Mouse (Mus musculus) lung, embryonic 15.5 days (tissue): Measurements from ENCODE around the gene A730015C16Rik. TPM values are rescaled to one million over a fixed set of nuclear protein-coding genes. Genes with fewer than 3 reads are reported as not detected.
A peak's percentile ranks its signal among the peaks of the same experiment; 100 is the strongest.

ENCODE experiments used
- ATAC-seq: fragments of 200-750 bp; cut with Nextera tagmentation; 2 replicates; pipeline ENCODE4 v1.8.0; 2017; ENCODE audit warnings: moderate number of reproducible peaks, borderline replicate concordance; ENCODE audit not compliant: low FRiP score, low TSS enrichment; ENCODE audit errors: extremely low read depth
- H3K27ac ChIP-seq: fragments of 300-500 bp; sonication (generic); 2 replicates; pipeline ENCODE4 v1.5.1; 2015; ENCODE audit warnings: moderate library complexity, mild to moderate bottlenecking, inconsistent platforms
- H3K27me3 ChIP-seq: fragments of 300-500 bp; sonication (generic); 2 replicates; pipeline ENCODE4 v1.6.1; 2015; ENCODE audit warnings: inconsistent platforms
- H3K36me3 ChIP-seq: fragments of 300-500 bp; sonication (generic); 2 replicates; pipeline ENCODE4 v1.6.1; 2015; ENCODE audit warnings: inconsistent platforms
- H3K4me1 ChIP-seq: fragments of 300-500 bp; sonication (generic); 2 replicates; pipeline ENCODE4 v1.6.1; 2015; ENCODE audit warnings: inconsistent platforms
- H3K4me2 ChIP-seq: fragments of 300-500 bp; sonication (generic); 2 replicates; pipeline ENCODE4 v1.6.1; 2015; ENCODE audit warnings: inconsistent platforms, mild to moderate bottlenecking, moderate library complexity
- H3K4me3 ChIP-seq: fragments of 300-500 bp; sonication (generic); 2 replicates; pipeline ENCODE4 v1.5.1; 2015; ENCODE audit warnings: mild to moderate bottlenecking, inconsistent platforms
- H3K9ac ChIP-seq: fragments of 300-500 bp; sonication (generic); 2 replicates; pipeline ENCODE4 v1.6.1; 2015; ENCODE audit warnings: inconsistent platforms
- H3K9me3 ChIP-seq: fragments of 300-500 bp; sonication (generic); 2 replicates; pipeline ENCODE4 v1.6.1; 2016; ENCODE audit warnings: inconsistent platforms
- WGBS: fragments of 180-500 bp; shearing (Covaris S2); methylation state at CpG from one replicate; pipeline ENCODE4 v1.1.7; 2015; 5-methylcytosine and 5-hydroxymethylcytosine counted together
- polyA plus RNA-seq: library from polyadenylated mRNA; unstranded; fragments of >200 nt; fragmentation: Nextera tagmentation; extraction: Ambion mirVana; gene quantifications from 2 replicates; pipeline ENCODE4 v1.2.1, GENCODE M21; 2015

The A730015C16Rik gene
- polyA plus RNA-seq, 1 experiment from 2014 or later = 2.3 TPM

- Histone ChIP-seq H3K4me3 (no peak overlapping the region), H3K27me3 (no peaks in the 10 kb centered on the region), H3K4me2 (peak overlapping the region; percentile 6; the same call in 1 of the 2 replicates), H3K36me3 (0 out of 2 replicates have a peak, but pooled peaks cover 5% of the 10 kb centered on the region), H3K9me3 (no peaks in the 10 kb centered on the region), H3K9ac (no peak overlapping the region), H3K4me1 (peaks cover 37% of the 10 kb centered on the region), H3K27ac (peak overlapping the region; percentile 95)
- WGBS = 34% methylated on average over 5 of the region's 5 CpGs
- peak; percentile 71; the same call in 1 of the 2 replicates for ATAC-seq
Measured at GRCm38 (mm10) chr4:108845824-108846569, 2.4 kb downstream of the A730015C16Rik start.

GRCm38 (mm10) chr4:108843336-108843735 is 5.1 kb downstream of the A730015C16Rik start:
- no peak overlapping the region for H3K4me3 ChIP-seq
- H3K36me3 ChIP-seq = no peaks in the 10 kb centered on the region
- no peak for ATAC-seq
- no peak overlapping the region for H3K4me2 ChIP-seq
- H3K27me3 ChIP-seq = no peaks in the 10 kb centered on the region
- H3K4me1 ChIP-seq = peaks cover 22% of the 10 kb centered on the region
- H3K27ac ChIP-seq = no peak overlapping the region
- no peaks in the 10 kb centered on the region for H3K9me3 ChIP-seq
- H3K9ac ChIP-seq = no peak overlapping the region

GRCm38 (mm10) chr4:108841920-108842578 is 6.4 kb downstream of the A730015C16Rik start:
- ATAC-seq = no peak
- H3K27ac ChIP-seq = no peak overlapping the region

GRCm38 (mm10) chr4:108838031-108838430 is 10.4 kb downstream of the A730015C16Rik start:
- H3K4me2 ChIP-seq = no peak overlapping the region
- no peaks in the 10 kb centered on the region for H3K9me3 ChIP-seq
- 67% methylated on average over 4 of the region's 4 CpGs for WGBS
- no peak overlapping the region for H3K4me3 ChIP-seq
- no peak for ATAC-seq
- no peaks in the 10 kb centered on the region for H3K27me3 ChIP-seq
- H3K36me3 ChIP-seq = no peaks in the 10 kb centered on the region
- no peak overlapping the region for H3K9ac ChIP-seq
- no peak overlapping the region for H3K27ac ChIP-seq
- peaks cover 24% of the 10 kb centered on the region for H3K4me1 ChIP-seq

More at GRCm38 (mm10) chr4:108841920-108842578, 6.4 kb downstream of the A730015C16Rik start:
- Histone ChIP-seq H3K27me3 (no peaks in the 10 kb centered on the region), H3K4me3 (no peak overlapping the region), H3K36me3 (no peaks in the 10 kb centered on the region), H3K4me1 (peaks cover 24% of the 10 kb centered on the region), H3K4me2 (no peak overlapping the region), H3K9ac (no peak overlapping the region), H3K9me3 (no peaks in the 10 kb centered on the region)
- 64% methylated on average over 7 of the region's 7 CpGs for WGBS

DNA sequence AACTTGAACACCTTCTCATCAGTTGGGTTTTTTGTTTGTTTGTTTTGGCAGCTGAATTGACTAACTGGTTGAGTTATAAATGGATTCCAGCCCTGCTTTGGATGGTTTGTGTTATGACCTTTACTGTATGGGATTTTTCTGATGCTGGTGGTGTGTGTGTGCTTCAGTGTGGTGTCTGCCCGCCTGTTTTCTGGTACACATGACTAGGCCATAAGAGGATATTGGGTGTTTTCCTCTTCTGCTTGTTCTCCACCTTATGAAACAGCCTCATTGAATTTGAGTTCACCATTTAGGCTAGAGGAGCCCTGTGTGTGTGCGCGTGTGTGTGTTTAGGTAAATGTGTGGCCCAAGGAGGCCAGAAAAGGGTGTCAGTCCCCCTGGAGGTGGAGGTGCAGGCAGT is 12.9 kb downstream of the A730015C16Rik start:
- 0 out of 2 replicates have a peak overlapping the region, but pooled peaks have one; percentile 99 for H3K27ac ChIP-seq
- H3K9me3 ChIP-seq = no peaks in the 10 kb centered on the region
- peak overlapping the region; percentile 74 for H3K4me2 ChIP-seq
- H3K9ac ChIP-seq = peak overlapping the region; percentile 70
- H3K36me3 ChIP-seq = no peaks in the 10 kb centered on the region
- no peaks in the 10 kb centered on the region for H3K27me3 ChIP-seq
- ATAC-seq = no peak
- 48% methylated on average over 3 of the region's 3 CpGs for WGBS
- H3K4me1 ChIP-seq = peaks cover 33% of the 10 kb centered on the region
- peak overlapping the region; percentile 72 for H3K4me3 ChIP-seq

GRCm38 (mm10) chr4:108834971-108835311 is 13.5 kb downstream of the A730015C16Rik start:
- under 1% methylated on average over 15 of the region's 15 CpGs for WGBS
- no peak for ATAC-seq
- peaks cover 3% of the 10 kb centered on the region; the same call in 1 of the 2 replicates for H3K36me3 ChIP-seq
- peak overlapping the region; percentile 72 for H3K4me3 ChIP-seq
- H3K27me3 ChIP-seq = no peaks in the 10 kb centered on the region
- peak overlapping the region; percentile 99 for H3K27ac ChIP-seq
- peaks cover 33% of the 10 kb centered on the region for H3K4me1 ChIP-seq
- peak overlapping the region; percentile 70 for H3K9ac ChIP-seq
- no peaks in the 10 kb centered on the region for H3K9me3 ChIP-seq
- H3K4me2 ChIP-seq = peak overlapping the region; percentile 74

- peak within 1 kb of the TSS; percentile 89 for H3K9ac ChIP-seq
- no peaks in the 10 kb centered on the region for H3K9me3 ChIP-seq
- peaks cover 3% of the 10 kb centered on the region; the same call in 1 of the 2 replicates for H3K36me3 ChIP-seq
- peak; percentile 88 for ATAC-seq
- H3K27me3 ChIP-seq = no peaks in the 10 kb centered on the region
- peak within 1 kb of the TSS; percentile 99 for H3K27ac ChIP-seq
- H3K4me3 ChIP-seq = peak within 1 kb of the TSS; percentile 72
- H3K4me2 ChIP-seq = peak within 1 kb of the TSS; percentile 74
- 0% methylated on average over 34 of the region's 34 CpGs for WGBS
- peaks cover 33% of the 10 kb centered on the region for H3K4me1 ChIP-seq
Measured at GRCm38 (mm10) chr4:108834115-108834970, 14.1 kb downstream of the A730015C16Rik start, which contains the start of gene Txndc12. Gene Txndc12, plus strand, starts transcription at chr4:108834601.

DNA sequence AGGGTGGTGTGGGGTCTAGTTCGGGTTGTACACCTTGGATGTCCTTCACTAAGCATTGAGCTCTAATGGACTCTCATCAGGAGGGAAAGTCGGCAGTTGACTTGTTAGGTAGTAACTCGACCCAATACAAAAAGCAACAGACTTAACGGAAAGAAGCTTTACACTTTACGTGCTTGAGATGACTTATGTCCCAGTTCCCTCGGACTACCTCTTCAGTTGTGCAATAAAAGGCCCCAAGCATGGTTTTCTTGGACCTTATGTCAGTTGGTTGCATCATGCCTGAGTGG is 14.6 kb downstream of the A730015C16Rik start:
- Histone ChIP-seq H3K4me1 (peaks cover 33% of the 10 kb centered on the region), H3K36me3 (peaks cover 7% of the 10 kb centered on the region; the same call in 1 of the 2 replicates), H3K27me3 (no peaks in the 10 kb centered on the region), H3K9ac (peak overlapping the region; percentile 69), H3K4me3 (peak overlapping the region; percentile 72), H3K27ac (peak overlapping the region; percentile 99), H3K4me2 (peak overlapping the region; percentile 74), H3K9me3 (no peaks in the 10 kb centered on the region)
- 0% methylated on average over 6 of the region's 6 CpGs for WGBS
- no peak for ATAC-seq

GRCm38 (mm10) chr4:108832916-108833827 is 15.2 kb downstream of the A730015C16Rik start, which contains the start of gene Btf3l4:
Gene Btf3l4, minus strand, starts transcription at chr4:108833614.
- under 1% methylated on average over 42 of the region's 73 CpGs for WGBS
- peak within 1 kb of the TSS; percentile 74 for H3K4me2 ChIP-seq
- peak within 1 kb of the TSS; percentile 72 for H3K4me3 ChIP-seq
- ATAC-seq = peak; percentile 94
- no peaks in the 10 kb centered on the region for H3K27me3 ChIP-seq
- peaks cover 30% of the 10 kb centered on the region for H3K4me1 ChIP-seq
- H3K27ac ChIP-seq = peak within 1 kb of the TSS; percentile 99
- no peaks in the 10 kb centered on the region for H3K9me3 ChIP-seq
- peaks cover 12% of the 10 kb centered on the region for H3K36me3 ChIP-seq
- H3K9ac ChIP-seq = peak within 1 kb of the TSS; percentile 89

GRCm38 (mm10) chr4:108830698-108831097 is 17.7 kb downstream of the A730015C16Rik start:
- peaks cover 30% of the 10 kb centered on the region for H3K36me3 ChIP-seq
- no peak overlapping the region for H3K27ac ChIP-seq
- H3K27me3 ChIP-seq = no peaks in the 10 kb centered on the region
- no peak for ATAC-seq
- H3K4me2 ChIP-seq = no peak overlapping the region
- no peaks in the 10 kb centered on the region for H3K9me3 ChIP-seq
- no peak overlapping the region for H3K9ac ChIP-seq
- H3K4me1 ChIP-seq = peaks cover 12% of the 10 kb centered on the region
- 87% methylated on average over 1 of the region's 1 CpGs for WGBS
- no peak overlapping the region for H3K4me3 ChIP-seq

DNA sequence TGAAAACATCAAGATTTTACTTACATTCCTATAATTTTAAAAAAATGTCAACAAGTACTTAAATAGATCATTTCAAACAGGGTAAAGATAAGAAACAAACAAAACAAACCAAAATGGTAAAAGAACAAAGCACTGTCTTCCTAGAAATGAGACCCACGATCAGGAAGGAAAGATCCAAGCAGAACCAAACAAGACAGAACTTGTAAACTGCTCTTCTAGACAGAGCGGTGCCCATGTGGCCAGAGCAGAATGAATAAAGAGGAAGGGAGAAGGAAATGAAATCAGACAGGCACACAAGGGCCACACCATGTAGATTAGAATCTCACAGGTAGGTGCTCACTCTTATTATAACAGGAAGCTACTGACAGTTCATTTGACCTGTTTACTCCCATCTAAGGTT is 21.8 kb downstream of the A730015C16Rik start:
- H3K4me3 ChIP-seq = no peak overlapping the region
- H3K36me3 ChIP-seq = peaks cover 62% of the 10 kb centered on the region
- H3K4me2 ChIP-seq = no peak overlapping the region
- H3K9me3 ChIP-seq = no peaks in the 10 kb centered on the region
- H3K4me1 ChIP-seq = peaks cover 2% of the 10 kb centered on the region
- H3K27me3 ChIP-seq = no peaks in the 10 kb centered on the region
- ATAC-seq = no peak
- no peak overlapping the region for H3K9ac ChIP-seq
- 79% methylated on average over 2 of the region's 2 CpGs for WGBS
- no peak overlapping the region for H3K27ac ChIP-seq
